Mouse (Mus musculus): ENCODE results near the gene Pithd1. TPM values are rescaled to one million over a fixed set of nuclear protein-coding genes. Genes with fewer than 3 reads are reported as not detected.

The Pithd1 gene
- polyA plus RNA-seq, 1 experiment from 2014 or later: 73.6 TPM

DNA sequence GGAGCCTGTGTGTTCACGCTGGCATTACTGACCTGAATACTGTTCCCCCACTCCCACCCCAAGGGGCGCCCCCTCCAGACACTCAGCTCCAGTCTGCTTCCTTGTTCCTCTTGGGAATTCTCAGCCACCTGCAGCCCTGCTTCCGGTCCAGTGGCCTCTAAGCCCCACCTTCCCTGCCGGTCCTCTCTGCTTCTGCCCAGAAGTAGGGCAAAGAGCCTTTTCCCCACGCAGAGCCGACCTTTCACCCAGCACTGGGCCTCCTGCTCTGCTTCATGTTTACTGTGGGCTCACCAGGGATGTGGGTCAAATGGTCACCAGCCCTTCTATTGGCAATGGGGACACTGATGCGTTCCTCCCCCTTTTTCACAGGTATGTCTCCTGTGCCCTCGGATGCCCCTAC, 28.7 kb downstream of the Pithd1 start:
- no peaks in the 10 kb centered on the region for H3K27me3 ChIP-seq (ENCODE audit: control insufficient read depth, insufficient read depth, low read length)
- no peak overlapping the region for H3K9ac ChIP-seq (replicated peaks; ENCODE audit: low read depth, low read length)
- no peak overlapping the region for H3K4me2 ChIP-seq (ENCODE audit: low read depth, low read length)
- 65% methylated on average over 8 of the region's 8 CpGs for WGBS
- H3K4me1 ChIP-seq (ENCODE audit: control insufficient read depth, insufficient read depth, low read length): peaks cover 6% of the 10 kb centered on the region; the same call in 1 of the 2 replicates
- no peak for ATAC-seq (ENCODE audit: low read depth)
- no peak overlapping the region for H3K4me3 ChIP-seq (ENCODE audit: low read depth, low read length)
- no peaks in the 10 kb centered on the region for H3K9me3 ChIP-seq (ENCODE audit: control insufficient read depth, low read length)
- peaks cover 19% of the 10 kb centered on the region; the same call in 1 of the 2 replicates for H3K36me3 ChIP-seq (ENCODE audit: control insufficient read depth, insufficient read depth, low read length)
- no peak overlapping the region for H3K27ac ChIP-seq (ENCODE audit: low read depth, low read length)

DNA sequence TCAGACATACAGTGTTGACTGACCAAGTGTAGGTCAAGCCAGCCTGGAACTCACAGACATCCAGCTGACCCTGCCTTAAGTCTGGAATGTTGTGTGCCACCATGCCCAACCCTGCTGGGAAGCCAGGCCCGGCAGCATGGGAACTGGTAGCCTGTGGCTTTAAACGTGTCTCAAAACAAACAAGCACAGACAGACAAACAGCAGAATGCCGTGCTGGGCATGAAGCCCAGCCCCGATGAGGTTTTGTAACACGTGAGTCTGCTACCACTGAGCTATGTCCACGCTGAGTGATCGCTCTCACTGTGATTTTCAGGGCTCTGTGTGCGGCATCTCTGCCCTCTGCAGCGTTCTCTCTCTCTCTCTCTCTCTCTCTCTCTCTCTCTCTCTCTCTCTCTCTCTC, 31.2 kb downstream of the Pithd1 start:
- Histone ChIP-seq H3K36me3 (ENCODE audit: control insufficient read depth, insufficient read depth, low read length) (peaks cover 18% of the 10 kb centered on the region; the same call in 1 of the 2 replicates), H3K9me3 (ENCODE audit: control insufficient read depth, low read length) (no peaks in the 10 kb centered on the region), H3K4me3 (ENCODE audit: low read depth, low read length) (no peak overlapping the region), H3K9ac (replicated peaks; ENCODE audit: low read depth, low read length) (no peak overlapping the region), H3K4me1 (ENCODE audit: control insufficient read depth, insufficient read depth, low read length) (no peaks in the 10 kb centered on the region), H3K27ac (ENCODE audit: low read depth, low read length) (no peak overlapping the region), H3K27me3 (ENCODE audit: control insufficient read depth, insufficient read depth, low read length) (no peaks in the 10 kb centered on the region), H3K4me2 (ENCODE audit: low read depth, low read length) (no peak overlapping the region)
- ATAC-seq (ENCODE audit: low read depth): no peak
- 90% methylated on average over 9 of the region's 9 CpGs for WGBS

DNA sequence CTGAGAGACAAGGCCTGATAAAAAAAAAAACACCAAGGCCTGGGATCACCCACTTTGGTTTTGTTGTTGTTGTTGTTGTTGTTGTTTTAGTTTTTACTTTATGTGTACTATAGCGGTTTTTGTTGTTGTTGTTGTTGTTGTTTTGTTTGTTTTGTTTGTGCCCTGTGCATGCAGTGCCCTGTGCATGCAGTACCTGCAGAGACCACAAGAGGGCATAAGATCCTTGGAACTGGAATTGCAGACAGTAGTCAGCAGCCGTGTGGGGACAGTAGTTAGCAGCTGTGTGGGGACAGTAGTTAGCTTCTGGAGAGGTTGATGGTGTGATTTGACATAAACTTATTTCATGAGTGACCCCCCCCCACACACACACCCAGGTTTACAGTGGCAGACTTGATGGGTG, 32.8 kb downstream of the Pithd1 start:
- Histone ChIP-seq H3K4me1 (ENCODE audit: control insufficient read depth, insufficient read depth, low read length) (no peaks in the 10 kb centered on the region), H3K9ac (replicated peaks; ENCODE audit: low read depth, low read length) (no peak overlapping the region), H3K4me3 (ENCODE audit: low read depth, low read length) (no peak overlapping the region), H3K9me3 (ENCODE audit: control insufficient read depth, low read length) (no peaks in the 10 kb centered on the region), H3K4me2 (ENCODE audit: low read depth, low read length) (no peak overlapping the region), H3K36me3 (ENCODE audit: control insufficient read depth, insufficient read depth, low read length) (peaks cover 14% of the 10 kb centered on the region; the same call in 1 of the 2 replicates), H3K27ac (ENCODE audit: low read depth, low read length) (no peak overlapping the region), H3K27me3 (ENCODE audit: control insufficient read depth, insufficient read depth, low read length) (no peaks in the 10 kb centered on the region)
- no peak for ATAC-seq (ENCODE audit: low read depth)
- WGBS: 2% methylated on average over 2 of the region's 2 CpGs

DNA sequence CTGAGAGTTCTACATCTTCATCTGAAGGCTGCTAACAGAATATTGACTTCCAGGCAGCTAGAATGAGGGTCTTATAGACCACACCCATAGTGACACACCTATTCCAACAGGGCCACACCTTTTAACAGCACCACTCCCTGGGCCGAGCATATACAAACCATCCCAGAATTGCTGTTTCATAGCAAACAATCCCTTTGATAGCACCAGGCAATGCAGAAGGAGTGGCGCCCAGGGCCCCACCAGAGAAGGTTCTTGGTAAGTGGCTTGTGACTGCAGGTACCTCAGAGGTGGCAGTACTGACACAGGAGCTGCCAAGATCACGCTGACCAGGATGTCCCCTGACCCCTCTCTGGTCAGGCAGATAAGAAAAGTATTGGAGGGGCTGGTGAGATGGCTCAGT, 33.9 kb downstream of the Pithd1 start:
- H3K9me3 ChIP-seq (ENCODE audit: control insufficient read depth, low read length): no peaks in the 10 kb centered on the region
- H3K27ac ChIP-seq (ENCODE audit: low read depth, low read length): no peak overlapping the region
- H3K4me3 ChIP-seq (ENCODE audit: low read depth, low read length): no peak overlapping the region
- no peak overlapping the region for H3K4me2 ChIP-seq (ENCODE audit: low read depth, low read length)
- peaks cover 14% of the 10 kb centered on the region; the same call in 1 of the 2 replicates for H3K36me3 ChIP-seq (ENCODE audit: control insufficient read depth, insufficient read depth, low read length)
- no peak overlapping the region for H3K9ac ChIP-seq (replicated peaks; ENCODE audit: low read depth, low read length)
- 91% methylated on average over 3 of the region's 3 CpGs for WGBS
- no peak for ATAC-seq (ENCODE audit: low read depth)
- no peaks in the 10 kb centered on the region for H3K4me1 ChIP-seq (ENCODE audit: control insufficient read depth, insufficient read depth, low read length)
- no peaks in the 10 kb centered on the region for H3K27me3 ChIP-seq (ENCODE audit: control insufficient read depth, insufficient read depth, low read length)

DNA sequence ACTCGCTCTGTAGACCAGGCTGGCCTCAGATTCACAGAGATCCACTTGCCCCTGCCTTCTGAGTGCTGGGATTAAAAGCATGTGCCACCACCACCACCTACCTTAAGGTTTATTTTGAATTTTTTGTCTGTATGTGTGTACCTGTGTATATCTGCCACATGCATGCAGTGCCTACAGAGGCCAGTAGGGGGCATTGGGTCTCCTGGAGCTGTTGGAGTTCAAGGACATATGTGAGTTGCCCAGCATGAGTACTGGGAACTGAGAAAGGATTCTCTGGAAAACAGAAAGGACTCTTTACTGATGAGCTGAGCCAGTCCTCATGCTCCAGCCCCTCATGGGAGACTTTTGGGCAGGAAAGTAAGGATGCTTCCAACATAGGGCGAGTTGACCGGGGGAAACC, 35.6 kb downstream of the Pithd1 start:
- Histone ChIP-seq H3K27ac (ENCODE audit: low read depth, low read length) (no peak overlapping the region), H3K9ac (replicated peaks; ENCODE audit: low read depth, low read length) (no peak overlapping the region), H3K27me3 (ENCODE audit: control insufficient read depth, insufficient read depth, low read length) (no peaks in the 10 kb centered on the region), H3K4me3 (ENCODE audit: low read depth, low read length) (no peak overlapping the region), H3K4me2 (ENCODE audit: low read depth, low read length) (no peak overlapping the region), H3K4me1 (ENCODE audit: control insufficient read depth, insufficient read depth, low read length) (0 out of 2 replicates have a peak, but pooled peaks cover 4% of the 10 kb centered on the region), H3K9me3 (ENCODE audit: control insufficient read depth, low read length) (no peaks in the 10 kb centered on the region), H3K36me3 (ENCODE audit: control insufficient read depth, insufficient read depth, low read length) (peaks cover 11% of the 10 kb centered on the region; the same call in 1 of the 2 replicates)
- WGBS: 96% methylated on average over 3 of the region's 3 CpGs
- ATAC-seq (ENCODE audit: low read depth): no peak

DNA sequence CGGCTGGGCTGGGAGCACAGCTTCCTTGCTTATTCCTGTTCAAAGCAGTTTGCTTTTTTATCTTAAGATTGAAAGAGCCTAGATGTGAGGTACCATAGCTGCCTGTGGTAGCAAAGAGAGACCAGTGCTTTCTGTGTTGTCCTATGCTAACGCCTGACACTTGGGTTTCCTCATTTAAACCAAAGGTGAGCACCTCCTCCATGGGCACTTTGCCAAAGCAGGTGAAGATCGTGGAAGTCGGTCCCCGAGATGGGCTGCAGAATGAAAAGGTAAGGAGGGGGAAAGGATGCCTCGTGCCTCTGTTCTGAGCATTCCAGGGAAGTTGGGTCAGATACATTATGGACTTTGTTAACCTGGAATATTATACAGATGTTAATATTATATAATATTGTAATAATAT, 36.7 kb downstream of the Pithd1 start:
- H3K27ac ChIP-seq (ENCODE audit: low read depth, low read length): no peak overlapping the region
- no peaks in the 10 kb centered on the region for H3K9me3 ChIP-seq (ENCODE audit: control insufficient read depth, low read length)
- ATAC-seq (ENCODE audit: low read depth): no peak
- H3K27me3 ChIP-seq (ENCODE audit: control insufficient read depth, insufficient read depth, low read length): no peaks in the 10 kb centered on the region
- no peak overlapping the region for H3K4me2 ChIP-seq (ENCODE audit: low read depth, low read length)
- H3K4me1 ChIP-seq (ENCODE audit: control insufficient read depth, insufficient read depth, low read length): 0 out of 2 replicates have a peak, but pooled peaks cover 4% of the 10 kb centered on the region
- H3K4me3 ChIP-seq (ENCODE audit: low read depth, low read length): no peak overlapping the region
- 87% methylated on average over 6 of the region's 6 CpGs for WGBS
- H3K9ac ChIP-seq (replicated peaks; ENCODE audit: low read depth, low read length): no peak overlapping the region
- H3K36me3 ChIP-seq (ENCODE audit: control insufficient read depth, insufficient read depth, low read length): peaks cover 3% of the 10 kb centered on the region; the same call in 1 of the 2 replicates

DNA sequence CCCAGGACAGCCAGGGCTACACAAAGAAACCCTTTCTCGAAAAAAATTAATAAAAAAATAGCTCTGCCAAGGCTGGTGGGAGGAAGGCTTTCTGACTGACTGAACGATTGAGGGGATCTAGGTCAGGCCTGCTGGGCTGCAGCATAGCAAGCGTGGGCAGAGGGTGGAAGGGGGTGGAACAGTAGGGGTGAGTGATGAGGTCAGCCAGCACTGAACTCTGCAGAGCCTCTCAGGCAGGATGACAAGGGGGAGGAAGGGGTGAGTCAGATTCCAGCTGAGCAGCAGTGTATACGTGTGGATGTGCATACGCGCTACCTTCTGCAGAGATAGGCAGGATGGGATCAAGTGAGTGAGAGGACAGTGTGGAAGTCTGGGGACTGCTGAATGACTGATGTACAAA, 37.2 kb downstream of the Pithd1 start:
- 0 out of 2 replicates have a peak, but pooled peaks cover 4% of the 10 kb centered on the region for H3K4me1 ChIP-seq (ENCODE audit: control insufficient read depth, insufficient read depth, low read length)
- H3K27ac ChIP-seq (ENCODE audit: low read depth, low read length): no peak overlapping the region
- WGBS: 80% methylated on average over 6 of the region's 6 CpGs
- H3K9ac ChIP-seq (replicated peaks; ENCODE audit: low read depth, low read length): no peak overlapping the region
- no peak overlapping the region for H3K4me3 ChIP-seq (ENCODE audit: low read depth, low read length)
- no peak overlapping the region for H3K4me2 ChIP-seq (ENCODE audit: low read depth, low read length)
- no peaks in the 10 kb centered on the region for H3K9me3 ChIP-seq (ENCODE audit: control insufficient read depth, low read length)
- 0 out of 2 replicates have a peak, but pooled peaks cover 3% of the 10 kb centered on the region for H3K36me3 ChIP-seq (ENCODE audit: control insufficient read depth, insufficient read depth, low read length)
- no peak for ATAC-seq (ENCODE audit: low read depth)
- no peaks in the 10 kb centered on the region for H3K27me3 ChIP-seq (ENCODE audit: control insufficient read depth, insufficient read depth, low read length)

DNA sequence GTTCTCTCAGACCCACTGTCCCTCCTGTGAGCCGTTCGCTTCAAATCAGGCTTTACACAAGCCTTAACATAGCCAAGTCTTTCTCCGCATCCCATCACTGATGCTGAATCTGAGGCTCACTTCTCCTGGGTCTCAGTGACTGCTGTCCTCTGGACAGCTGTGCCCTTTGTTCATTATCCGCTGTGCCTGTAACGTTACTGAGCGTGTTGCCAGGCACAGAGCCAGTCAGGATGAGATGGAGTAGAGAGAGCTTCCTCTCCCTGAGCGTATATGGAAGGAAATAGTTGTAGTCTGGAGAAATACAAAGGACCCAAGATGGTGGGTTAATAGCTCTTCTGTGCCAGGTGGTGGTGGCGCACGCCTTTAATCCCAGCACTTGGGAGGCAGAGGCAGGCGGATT, 37.6 kb downstream of the Pithd1 start:
- Histone ChIP-seq H3K36me3 (ENCODE audit: control insufficient read depth, insufficient read depth, low read length) (0 out of 2 replicates have a peak, but pooled peaks cover 3% of the 10 kb centered on the region), H3K27ac (ENCODE audit: low read depth, low read length) (no peak overlapping the region), H3K27me3 (ENCODE audit: control insufficient read depth, insufficient read depth, low read length) (no peaks in the 10 kb centered on the region), H3K4me3 (ENCODE audit: low read depth, low read length) (no peak overlapping the region), H3K9me3 (ENCODE audit: control insufficient read depth, low read length) (no peaks in the 10 kb centered on the region), H3K4me2 (ENCODE audit: low read depth, low read length) (no peak overlapping the region), H3K9ac (replicated peaks; ENCODE audit: low read depth, low read length) (no peak overlapping the region), H3K4me1 (ENCODE audit: control insufficient read depth, insufficient read depth, low read length) (0 out of 2 replicates have a peak, but pooled peaks cover 4% of the 10 kb centered on the region)
- 83% methylated on average over 10 of the region's 10 CpGs for WGBS
- no peak for ATAC-seq (ENCODE audit: low read depth)

DNA sequence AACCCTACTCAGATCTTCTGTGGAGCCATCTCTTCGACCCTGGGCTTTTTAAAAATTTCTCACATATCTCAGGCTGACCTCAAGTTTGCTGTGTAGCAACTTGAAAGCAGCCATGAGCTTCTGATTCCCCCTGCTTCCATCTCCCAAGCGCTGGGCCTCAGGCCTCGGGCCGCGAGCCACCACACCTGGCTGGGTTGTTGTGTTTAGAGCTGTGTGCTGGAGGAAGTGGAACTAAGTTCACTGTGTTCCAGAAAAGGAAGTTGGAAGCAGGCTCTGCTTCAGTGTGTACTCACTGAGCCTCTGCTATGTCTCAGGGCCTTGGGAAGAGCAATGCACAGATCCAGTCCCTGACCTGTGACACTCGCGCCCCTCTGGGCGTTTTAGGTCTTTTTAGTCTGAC, 38.9 kb downstream of the Pithd1 start:
- 0 out of 2 replicates have a peak, but pooled peaks cover 3% of the 10 kb centered on the region for H3K36me3 ChIP-seq (ENCODE audit: control insufficient read depth, insufficient read depth, low read length)
- no peaks in the 10 kb centered on the region for H3K9me3 ChIP-seq (ENCODE audit: control insufficient read depth, low read length)
- no peaks in the 10 kb centered on the region for H3K27me3 ChIP-seq (ENCODE audit: control insufficient read depth, insufficient read depth, low read length)
- 96% methylated on average over 8 of the region's 8 CpGs for WGBS
- H3K27ac ChIP-seq (ENCODE audit: low read depth, low read length): no peak overlapping the region
- H3K4me2 ChIP-seq (ENCODE audit: low read depth, low read length): no peak overlapping the region
- H3K9ac ChIP-seq (replicated peaks; ENCODE audit: low read depth, low read length): no peak overlapping the region; the same call in 1 of the 2 replicates
- 0 out of 2 replicates have a peak, but pooled peaks cover 4% of the 10 kb centered on the region for H3K4me1 ChIP-seq (ENCODE audit: control insufficient read depth, insufficient read depth, low read length)
- no peak for ATAC-seq (ENCODE audit: low read depth)
- H3K4me3 ChIP-seq (ENCODE audit: low read depth, low read length): no peak overlapping the region
